Mouse (Mus musculus): Measurements from ENCODE around the gene Gm4187. TPM values are rescaled to one million over a fixed set of nuclear protein-coding genes. Genes with fewer than 3 reads are reported as not detected.
"Not testable (repeated sequence)": the region's sequence is repeated elsewhere in the genome, so short reads cannot be mapped to it uniquely, and the experiment has no call there.

Gene Gm4187
- polyA plus RNA-seq (2014; fragmentation: Nextera tagmentation; extraction: Ambion mirVana): not detected in 2 replicates

DNA sequence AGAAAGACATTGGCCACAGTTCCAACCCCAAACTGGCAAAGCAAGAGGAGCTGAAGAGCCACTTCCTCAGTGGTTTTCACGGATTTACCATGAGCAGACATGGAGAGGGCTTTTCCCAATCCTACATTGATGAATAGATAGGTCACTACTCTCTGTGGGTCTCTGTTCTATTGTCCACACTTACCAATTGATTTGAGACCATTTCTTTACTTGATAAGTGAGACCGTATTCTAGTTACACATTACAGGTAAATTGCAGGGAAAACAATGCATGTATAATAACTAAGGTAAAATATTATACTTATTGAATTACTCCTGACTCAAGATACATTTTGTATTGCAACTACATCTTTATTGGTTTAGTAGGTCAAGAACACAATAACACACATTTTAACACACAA lies at the start of gene Gm4187:
Gm4187 (minus strand) TSS at position 101 of the 400 bp plus-strand sequence.
- not testable (repeated sequence) for H3K36me3 ChIP-seq (ENCODE audit: control insufficient read depth, insufficient read depth, low read length); H3K9me3 ChIP-seq (ENCODE audit: control insufficient read depth, low read length); ATAC-seq (ENCODE audit: low FRiP score, low TSS enrichment); H3K27ac ChIP-seq (ENCODE audit: low read depth, low read length); H3K4me1 ChIP-seq (ENCODE audit: control insufficient read depth, insufficient read depth, low read length); H3K27me3 ChIP-seq (ENCODE audit: control insufficient read depth, insufficient read depth, low read length); H3K4me2 ChIP-seq (replicated peaks; ENCODE audit: low read depth, low read length); H3K9ac ChIP-seq (ENCODE audit: low read depth, low read length); H3K4me3 ChIP-seq (ENCODE audit: low read length)
- no CpG with 5 or more reads among the region's 2 CpGs for WGBS

DNA sequence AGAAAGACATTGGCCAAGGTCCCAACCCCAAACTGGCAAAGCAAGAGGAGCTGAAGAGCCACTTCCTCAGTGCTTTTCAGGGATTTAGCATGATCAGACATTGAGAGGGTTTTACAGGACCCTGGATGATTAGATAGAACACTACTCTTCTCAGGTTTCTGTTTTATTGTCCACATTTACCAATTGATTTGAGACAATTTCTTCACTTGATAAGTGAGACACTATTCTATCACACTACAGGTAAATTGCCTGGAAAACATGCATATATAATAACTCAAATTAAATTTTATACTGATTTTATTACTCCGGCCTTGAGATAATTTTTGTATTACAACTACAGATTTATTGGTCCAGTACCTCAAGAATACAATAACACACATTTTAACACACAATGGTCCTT lies 41.4 kb upstream of the Gm4187 start, which contains the start of gene Gm8660:
Gm8660 (minus strand) TSS at position 101 of the 400 bp plus-strand sequence.
- H3K4me1 ChIP-seq (ENCODE audit: control insufficient read depth, insufficient read depth, low read length); H3K36me3 ChIP-seq (ENCODE audit: control insufficient read depth, insufficient read depth, low read length); H3K4me3 ChIP-seq (ENCODE audit: low read length); H3K9me3 ChIP-seq (ENCODE audit: control insufficient read depth, low read length); H3K27ac ChIP-seq (ENCODE audit: low read depth, low read length); H3K9ac ChIP-seq (ENCODE audit: low read depth, low read length); H3K4me2 ChIP-seq (replicated peaks; ENCODE audit: low read depth, low read length); ATAC-seq (ENCODE audit: low FRiP score, low TSS enrichment); H3K27me3 ChIP-seq (ENCODE audit: control insufficient read depth, insufficient read depth, low read length): not testable (repeated sequence)
- no CpG with 5 or more reads among the region's 1 CpGs for WGBS

Other genes starting within 250 kb of the Gm4187 start
- not detected in 2 replicates for gene Gm16451, start 211.5 kb downstream of the Gm4187 start, polyA plus RNA-seq (2014; fragmentation: Nextera tagmentation; extraction: Ambion mirVana)
- gene Gm10666, start 195.0 kb downstream of the Gm4187 start, polyA plus RNA-seq (2014; fragmentation: Nextera tagmentation; extraction: Ambion mirVana): not detected in 2 replicates
- gene Vmn1r142, start 165.7 kb downstream of the Gm4187 start, polyA plus RNA-seq (2014; fragmentation: Nextera tagmentation; extraction: Ambion mirVana): not detected in 2 replicates
- gene Vmn1r143, start 140.3 kb downstream of the Gm4187 start, polyA plus RNA-seq (2014; fragmentation: Nextera tagmentation; extraction: Ambion mirVana): not detected in 2 replicates
- gene Gm8653, start 128.5 kb downstream of the Gm4187 start, polyA plus RNA-seq (2014; fragmentation: Nextera tagmentation; extraction: Ambion mirVana): not detected in 2 replicates
- not detected in 2 replicates for gene Gm8453, start 100.2 kb downstream of the Gm4187 start, polyA plus RNA-seq (2014; fragmentation: Nextera tagmentation; extraction: Ambion mirVana)
- gene Gm8660, start 41.3 kb upstream of the Gm4187 start, polyA plus RNA-seq (2014; fragmentation: Nextera tagmentation; extraction: Ambion mirVana): not detected in 2 replicates
- not detected in 2 replicates for gene Vmn1r148, start 83.9 kb upstream of the Gm4187 start, polyA plus RNA-seq (2014; fragmentation: Nextera tagmentation; extraction: Ambion mirVana)
- not detected in 2 replicates for gene Vmn1r149, start 108.5 kb upstream of the Gm4187 start, polyA plus RNA-seq (2014; fragmentation: Nextera tagmentation; extraction: Ambion mirVana)
- not detected in 2 replicates for gene Gm10665, start 134.4 kb upstream of the Gm4187 start, polyA plus RNA-seq (2014; fragmentation: Nextera tagmentation; extraction: Ambion mirVana)
- not detected in 2 replicates for gene Vmn1r151, start 170.0 kb upstream of the Gm4187 start, polyA plus RNA-seq (2014; fragmentation: Nextera tagmentation; extraction: Ambion mirVana)
- gene Vmn1r152, start 193.2 kb upstream of the Gm4187 start, polyA plus RNA-seq (2014; fragmentation: Nextera tagmentation; extraction: Ambion mirVana): not detected in 2 replicates
- gene Gm8677, start 205.2 kb upstream of the Gm4187 start, polyA plus RNA-seq (2014; fragmentation: Nextera tagmentation; extraction: Ambion mirVana): not detected in 2 replicates
- gene Gm4201, start 235.6 kb upstream of the Gm4187 start, polyA plus RNA-seq (2014; fragmentation: Nextera tagmentation; extraction: Ambion mirVana): not detected in 2 replicates